Mouse (Mus musculus) embryonic fibroblast, embryonic 13.5 days (primary cell): ENCODE measurements around the gene Akap8.

Experiments
- CTCF ChIP-seq: IDR thresholded peaks from 2 replicates; pipeline ENCODE4 v1.5.1; 2011; ENCODE audit warnings: mild to moderate bottlenecking, control low read depth, low read length, moderate library complexity, borderline replicate concordance; ENCODE audit not compliant: insufficient read depth
- POLR2A ChIP-seq: IDR thresholded peaks from 2 replicates; pipeline ENCODE4 v1.6.1; 2011; ENCODE audit warnings: low read depth, mild to moderate bottlenecking, control low read depth, low read length, moderate library complexity

DNA sequence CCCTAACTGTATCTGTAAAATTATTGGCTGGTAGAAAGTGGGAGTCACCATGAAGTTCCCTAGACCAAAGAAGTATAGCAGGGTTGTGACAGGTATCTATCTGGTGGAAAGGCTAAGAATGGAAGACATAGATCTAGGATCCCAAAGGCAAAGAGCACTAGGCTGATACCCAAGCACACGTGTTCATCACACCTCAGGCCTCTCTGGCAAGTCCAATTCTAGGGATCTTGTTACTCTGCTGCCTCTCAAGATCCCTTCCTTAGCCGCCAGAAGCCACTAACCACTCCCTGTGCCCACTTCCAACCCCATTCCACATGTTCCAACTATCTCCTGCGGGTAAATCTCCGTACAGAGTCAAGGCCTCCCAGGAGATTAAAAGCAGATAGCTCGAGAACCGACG, 1.1 kb downstream of the Akap8 start:
- TF ChIP-seq CTCF, result no peak
- no peak for TF ChIP-seq POLR2A
